In the genomic region with DNA sequence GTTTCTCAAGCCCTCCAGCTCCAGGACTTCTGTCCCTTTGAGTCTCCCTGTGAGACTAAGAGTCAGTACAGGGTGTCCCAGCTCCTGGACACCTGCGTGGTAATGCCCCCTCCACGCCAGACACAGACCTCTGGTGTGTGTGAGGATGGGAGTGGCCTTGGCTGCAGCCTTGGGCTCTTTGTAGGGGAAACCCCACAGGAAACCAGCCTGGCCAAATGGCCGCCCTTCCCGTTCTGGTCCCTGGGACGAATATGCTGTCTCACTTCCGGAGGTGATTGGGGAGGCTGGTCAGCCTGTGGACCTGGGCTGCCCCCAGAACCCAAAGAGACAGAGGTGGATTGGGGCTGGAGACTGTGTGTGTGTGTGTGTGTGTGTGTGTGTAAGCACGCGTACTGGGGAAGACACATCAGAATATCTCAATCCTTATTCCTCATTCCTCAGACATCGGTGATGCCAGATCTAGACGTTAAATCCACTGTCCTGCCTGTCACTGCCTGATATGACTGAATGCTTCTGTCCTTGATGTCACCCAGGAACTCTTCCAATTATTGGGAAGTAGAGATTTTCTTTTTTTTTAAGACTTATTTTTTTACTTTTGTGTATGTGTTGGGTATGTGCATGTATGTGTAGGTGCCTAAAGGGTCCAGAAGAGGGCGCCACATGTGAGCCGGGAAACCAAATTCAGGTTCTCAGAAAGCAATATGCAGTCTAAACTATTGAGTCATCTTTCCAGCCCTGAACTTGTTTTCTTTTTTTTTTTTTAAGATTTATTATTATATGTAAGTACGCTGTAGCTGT, we compare ENCODE assay signal across 8 mouse cellular contexts. TPM values are rescaled to one million over a fixed set of nuclear protein-coding genes. Genes with fewer than 3 reads are reported as not detected.
DNase-seq lines count a peak whose midpoint lies in the region; ATAC-seq lines count a peak whose summit lies in the region.

No protein-coding gene starts in this region.

- H3K4me2 ChIP-seq in embryonic facial prominence, embryonic 15.5 days (replicated peaks), result peak overlapping the region; percentile 92

- intact Hi-C loops in heart, postnatal 10 days (cut with DNase I), result loop anchor here (5.0 kb wide), 1 partner anchor 458 kb away; the partner anchor contains the start of gene Ier2

- peaks cover 33% of the 10 kb centered on the region for H3K36me3 ChIP-seq in embryonic facial prominence, embryonic 15.5 days
- H3K36me3 ChIP-seq in megakaryocyte, embryonic 14.5 days (replicated peaks; ENCODE audit: low read length), result peaks cover 62% of the 10 kb centered on the region

- DNase-seq in urinary bladder, adult 2 months (ENCODE audit: low spot score), result peak; percentile 55
- DNase-seq in urinary bladder, postnatal 10 days (ENCODE audit: low spot score), result no peak
- peak; percentile 89 to 90 for DNase-seq in heart, postnatal 10 days
- peak; percentile 77 to 89 for DNase-seq in kidney, postnatal 25 days
- peak; percentile 58 for DNase-seq in testis, postnatal 14 days (ENCODE audit: low spot score)
- DNase-seq in layer of hippocampus, adult 11-12 months (ENCODE audit: low spot score), result no peak

- no peaks in the 10 kb centered on the region for H3K9me3 ChIP-seq in embryonic facial prominence, embryonic 15.5 days (replicated peaks)
- no peaks in the 10 kb centered on the region for H3K9me3 ChIP-seq in megakaryocyte, embryonic 14.5 days

- H3K4me3 ChIP-seq in embryonic facial prominence, embryonic 15.5 days (replicated peaks), result peak overlapping the region; percentile 81
- H3K4me3 ChIP-seq in megakaryocyte, embryonic 14.5 days (replicated peaks), result peak overlapping the region; percentile 99

- 39% methylated on average over 13 of the region's 13 CpGs for WGBS in embryonic facial prominence, embryonic 15.5 days

- peak; percentile 0; the same call in 1 of the 2 replicates for ATAC-seq in embryonic facial prominence, embryonic 15.5 days (ENCODE audit: insufficient number of reproducible peaks, low FRiP score, low TSS enrichment, low read depth)

- peaks cover 91% of the 10 kb centered on the region for H3K4me1 ChIP-seq in embryonic facial prominence, embryonic 15.5 days
- H3K4me1 ChIP-seq in megakaryocyte, embryonic 14.5 days, result peaks cover 91% of the 10 kb centered on the region

- peak overlapping the region; percentile 98 for H3K27ac ChIP-seq in embryonic facial prominence, embryonic 15.5 days (replicated peaks)

- H3K27me3 ChIP-seq in embryonic facial prominence, embryonic 15.5 days, result no peaks in the 10 kb centered on the region
- H3K27me3 ChIP-seq in megakaryocyte, embryonic 14.5 days (replicated peaks), result no peaks in the 10 kb centered on the region

- peak overlapping the region; percentile 47 for H3K9ac ChIP-seq in embryonic facial prominence, embryonic 15.5 days

RNA-seq across cellular contexts. Expression of gene Nanos3, which starts 19.2 kb away (rescaled TPM):
- polyA plus RNA-seq in urinary bladder, adult 2 months (2012; rRNA removed), result 0.13 TPM in 1 of 2 replicates, not detected in the other
- 3.5 and 4.0 TPM in 2 replicates for polyA plus RNA-seq in embryonic facial prominence, embryonic 15.5 days (2015; fragmentation: Nextera tagmentation; extraction: Ambion mirVana)
- 1 to 10 TPM; 3.6 to 4.1 TPM for total RNA-seq in heart, postnatal 10 days (2021)
- polyA plus RNA-seq in megakaryocyte, embryonic 14.5 days (2012; ENCODE audit: insufficient read depth, low replicate concordance), result 0.87 TPM in 1 of 2 replicates, not detected in the other

RNA-seq across cellular contexts. Expression of gene Zswim4, which starts 32.7 kb away (rescaled TPM):
- 8.6 and 9.2 TPM in 2 replicates for polyA plus RNA-seq in urinary bladder, adult 2 months (2012; rRNA removed)
- 15.8 and 17.7 TPM in 2 replicates for polyA plus RNA-seq in embryonic facial prominence, embryonic 15.5 days (2015; fragmentation: Nextera tagmentation; extraction: Ambion mirVana)
- total RNA-seq in heart, postnatal 10 days (2021), result 10 to 100 TPM; 10.5 to 11.3 TPM
- 14.1 and 16.0 TPM in 2 replicates for polyA plus RNA-seq in megakaryocyte, embryonic 14.5 days (2012; ENCODE audit: insufficient read depth, low replicate concordance)

RNA-seq across cellular contexts. Expression of gene D8Ertd738e, which starts 45.3 kb away (rescaled TPM):
- 183 and 196 TPM in 2 replicates for polyA plus RNA-seq in urinary bladder, adult 2 months (2012; rRNA removed)
- 314 and 349 TPM in 2 replicates for polyA plus RNA-seq in embryonic facial prominence, embryonic 15.5 days (2015; fragmentation: Nextera tagmentation; extraction: Ambion mirVana)
- 100 to 1,000 TPM; 222 to 230 TPM for total RNA-seq in heart, postnatal 10 days (2021)
- 80.4 and 326 TPM in 2 replicates for polyA plus RNA-seq in megakaryocyte, embryonic 14.5 days (2012; ENCODE audit: insufficient read depth, low replicate concordance)

RNA-seq across cellular contexts. Expression of gene Mri1, which starts 53.0 kb away (rescaled TPM):
- polyA plus RNA-seq in urinary bladder, adult 2 months (2012; rRNA removed), result 41.1 and 47.3 TPM in 2 replicates
- 61.2 and 62.6 TPM in 2 replicates for polyA plus RNA-seq in embryonic facial prominence, embryonic 15.5 days (2015; fragmentation: Nextera tagmentation; extraction: Ambion mirVana)
- total RNA-seq in heart, postnatal 10 days (2021), result 10 to 100 TPM; 15.5 to 16.0 TPM
- polyA plus RNA-seq in megakaryocyte, embryonic 14.5 days (2012; ENCODE audit: insufficient read depth, low replicate concordance), result 106 and 208 TPM in 2 replicates

RNA-seq across cellular contexts. Expression of gene 4930432K21Rik, which starts 56.3 kb away (rescaled TPM):
- 0.62 and 0.74 TPM in 2 replicates for polyA plus RNA-seq in urinary bladder, adult 2 months (2012; rRNA removed)
- polyA plus RNA-seq in embryonic facial prominence, embryonic 15.5 days (2015; fragmentation: Nextera tagmentation; extraction: Ambion mirVana), result 1.9 and 2.3 TPM in 2 replicates
- under 1 TPM; 0.22 to 0.32 TPM for total RNA-seq in heart, postnatal 10 days (2021)
- 0.72 TPM in 1 of 2 replicates, not detected in the other for polyA plus RNA-seq in megakaryocyte, embryonic 14.5 days (2012; ENCODE audit: insufficient read depth, low replicate concordance)

Comparison
In these comparisons a context has a peak if more than half of its experiments do, and no peak if none do; other contexts are left out.
1. DNase-seq: peak in urinary bladder, adult 2 months (single experiment), heart, postnatal 10 days (2 of 2), kidney, postnatal 25 days (2 of 2) and testis, postnatal 14 days (single experiment); none in urinary bladder, postnatal 10 days (single experiment) and layer of hippocampus, adult 11-12 months (single experiment).